Mouse (Mus musculus) lung, postnatal 10 days (tissue): ENCODE measurements at regions not wholly inside any gene's neighbourhood (a gene's known extent, or its start where the extent isn't known, plus 50 kb on each side); places are given as distances from the start of the nearest gene placed in this dataset.

ENCODE experiments used
- DNase-seq: peaks from one replicate; pipeline ENCODE4 v3.0.0; 2021

GRCm38 (mm10) chr2:115520413-115521139 is 60.9 kb upstream of the BC052040 start:
- DNase-seq, result no peak

- no peak for DNase-seq
Observed at GRCm38 (mm10) chr2:115529878-115530277, 51.6 kb upstream of the BC052040 start.
